Mouse (Mus musculus) embryonic fibroblast, embryonic 13.5 days (primary cell): ENCODE measurements around the gene Bpnt1. TPM values are rescaled to one million over a fixed set of nuclear protein-coding genes. Genes with fewer than 3 reads are reported as not detected.

Experiments used
- H3K27ac ChIP-seq: 2 replicates; pipeline ENCODE4 v1.5.1; 2012; ENCODE audit warnings: low read length, control low read depth, inconsistent platforms; ENCODE audit not compliant: insufficient read depth
- H3K4me1 ChIP-seq: 2 replicates; pipeline ENCODE4 v1.6.1; 2011; ENCODE audit warnings: low read length; ENCODE audit not compliant: control insufficient read depth, insufficient read depth
- H3K4me3 ChIP-seq: 2 replicates; pipeline ENCODE4 v1.5.1; 2011; ENCODE audit warnings: mild to moderate bottlenecking, control low read depth, low read length; ENCODE audit not compliant: insufficient read depth
- CTCF ChIP-seq: IDR thresholded peaks from 2 replicates; pipeline ENCODE4 v1.5.1; 2011; ENCODE audit warnings: mild to moderate bottlenecking, control low read depth, low read length, moderate library complexity, borderline replicate concordance; ENCODE audit not compliant: insufficient read depth
- POLR2A ChIP-seq: IDR thresholded peaks from 2 replicates; pipeline ENCODE4 v1.6.1; 2011; ENCODE audit warnings: low read depth, mild to moderate bottlenecking, control low read depth, low read length, moderate library complexity
- polyA plus RNA-seq: library from polyadenylated mRNA; stranded (reverse); fragments of >200 nt; gene quantifications from 2 replicates; pipeline ENCODE4 v1.2.4, GENCODE M21; 2011; ENCODE audit warnings: low read depth; ENCODE audit not compliant: missing spikeins, insufficient read length

The Bpnt1 gene
- polyA plus RNA-seq, 1 experiment, result 23.2 TPM

DNA sequence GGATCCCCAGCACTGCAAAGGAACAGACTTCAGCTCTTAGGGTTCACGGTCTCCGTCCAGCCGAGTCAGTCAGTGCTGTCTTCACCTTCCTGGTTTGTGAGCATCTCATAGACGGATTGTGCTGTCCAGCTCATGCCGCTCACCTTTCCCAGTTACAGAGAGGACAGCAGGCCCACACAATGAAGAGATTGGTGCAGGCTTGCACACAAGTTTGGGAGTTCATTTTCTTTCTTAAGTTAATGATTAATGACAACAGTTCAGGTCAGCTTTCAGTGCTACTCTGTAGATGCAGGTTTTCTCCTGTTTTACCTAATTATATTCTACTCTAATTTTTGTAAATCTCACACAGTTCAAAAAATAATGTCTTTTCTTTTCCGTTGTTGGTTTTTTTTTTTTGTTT is 38.0 kb downstream of the Bpnt1 start:
- Histone ChIP-seq H3K4me1 (peaks cover 3% of the 10 kb centered on the region; the same call in 1 of the 2 replicates), H3K27ac (no peak overlapping the region), H3K4me3 (no peak overlapping the region)
- TF ChIP-seq CTCF, result no peak
- TF ChIP-seq POLR2A, result no peak

DNA sequence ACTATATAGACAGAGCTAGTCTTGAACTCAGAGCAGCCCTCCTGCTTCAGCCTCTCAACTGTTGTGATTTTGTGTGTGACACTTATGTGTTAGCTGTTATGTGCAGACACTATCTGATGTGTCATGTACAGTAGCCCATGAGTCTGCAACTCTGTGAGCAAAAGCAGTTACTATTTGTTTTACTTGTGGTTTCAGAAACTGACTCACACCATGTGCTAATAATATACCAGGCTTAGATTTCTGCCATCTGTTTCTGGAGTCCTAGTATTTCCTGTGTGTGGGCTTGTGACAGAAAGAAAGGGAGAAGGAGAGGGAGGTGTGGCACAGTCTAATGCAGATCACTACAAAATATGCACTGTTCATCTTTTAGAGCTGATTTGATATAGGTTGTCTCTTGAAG is 44.4 kb downstream of the Bpnt1 start:
- no peak overlapping the region for H3K4me3 ChIP-seq
- 0 out of 2 replicates have a peak overlapping the region, but pooled peaks have one; percentile 2 for H3K27ac ChIP-seq
- peaks cover 6% of the 10 kb centered on the region; the same call in 1 of the 2 replicates for H3K4me1 ChIP-seq
- TF ChIP-seq POLR2A, result no peak
- TF ChIP-seq CTCF, result no peak

DNA sequence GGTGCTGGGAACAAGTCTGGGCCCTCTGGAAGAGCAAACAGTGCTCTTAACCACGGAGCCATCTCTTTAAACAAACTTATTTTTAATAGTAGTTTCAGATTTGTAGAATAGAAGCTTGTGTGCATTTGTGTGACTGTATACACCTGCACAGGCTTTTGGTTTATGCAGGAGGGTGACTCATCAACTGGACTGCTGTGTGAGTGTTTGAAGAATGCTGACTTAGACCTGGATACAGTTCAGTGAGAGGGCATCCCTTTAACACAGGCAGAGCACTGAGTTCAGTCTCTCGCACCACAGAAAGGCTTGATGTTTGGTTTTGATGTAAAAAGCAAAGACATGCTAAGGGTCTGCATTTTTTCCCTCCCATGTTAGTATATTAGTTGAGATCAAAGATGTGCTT is 45.5 kb downstream of the Bpnt1 start:
- no peak overlapping the region for H3K4me3 ChIP-seq
- peaks cover 6% of the 10 kb centered on the region; the same call in 1 of the 2 replicates for H3K4me1 ChIP-seq
- no peak overlapping the region for H3K27ac ChIP-seq
- TF ChIP-seq CTCF (no peak), POLR2A (no peak)

DNA sequence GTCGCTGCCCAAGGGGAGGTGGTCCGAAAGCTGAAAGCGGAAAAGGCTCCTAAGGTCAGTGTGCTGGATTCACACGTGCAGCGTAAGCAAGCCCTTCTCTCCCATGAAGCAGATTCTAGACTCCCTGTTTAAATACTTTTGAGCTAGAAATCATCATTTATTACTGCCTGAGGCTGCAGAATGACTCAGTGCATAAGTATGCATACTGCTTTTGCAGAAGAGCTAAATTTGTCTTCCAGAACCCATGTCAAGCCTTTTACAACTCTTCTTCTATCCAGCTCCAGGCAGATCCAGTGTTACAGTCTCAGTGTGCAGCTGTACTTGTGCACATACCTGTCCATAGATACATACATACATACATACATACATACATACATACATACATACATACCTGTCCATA is 69.7 kb downstream of the Bpnt1 start:
- TF ChIP-seq CTCF (no peak), POLR2A (no peak)
- H3K27ac ChIP-seq, result no peak overlapping the region
- peaks cover 11% of the 10 kb centered on the region for H3K4me1 ChIP-seq
- H3K4me3 ChIP-seq, result no peak overlapping the region

DNA sequence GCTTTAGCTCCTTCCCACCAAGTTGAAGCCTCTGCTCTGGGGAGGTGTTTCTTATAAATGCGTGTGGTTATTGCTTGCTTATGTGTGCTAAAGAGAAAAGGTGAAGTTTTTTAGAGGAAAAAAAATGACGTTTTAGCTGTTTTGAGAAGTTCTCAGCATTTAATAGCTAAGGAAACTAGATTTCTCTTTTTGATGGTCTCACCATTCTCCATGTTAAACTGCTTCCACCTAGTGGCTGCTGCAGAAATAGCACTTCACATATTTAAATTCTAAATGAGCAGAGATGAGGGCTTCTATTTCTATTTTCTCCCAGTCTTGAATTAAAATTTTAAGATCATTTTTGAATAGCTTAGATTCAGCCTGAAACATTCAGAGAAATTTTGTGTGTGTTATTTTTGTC is 72.1 kb downstream of the Bpnt1 start:
- no peak overlapping the region for H3K4me3 ChIP-seq
- peaks cover 11% of the 10 kb centered on the region for H3K4me1 ChIP-seq
- TF ChIP-seq POLR2A, result no peak
- TF ChIP-seq CTCF, result no peak
- no peak overlapping the region for H3K27ac ChIP-seq

DNA sequence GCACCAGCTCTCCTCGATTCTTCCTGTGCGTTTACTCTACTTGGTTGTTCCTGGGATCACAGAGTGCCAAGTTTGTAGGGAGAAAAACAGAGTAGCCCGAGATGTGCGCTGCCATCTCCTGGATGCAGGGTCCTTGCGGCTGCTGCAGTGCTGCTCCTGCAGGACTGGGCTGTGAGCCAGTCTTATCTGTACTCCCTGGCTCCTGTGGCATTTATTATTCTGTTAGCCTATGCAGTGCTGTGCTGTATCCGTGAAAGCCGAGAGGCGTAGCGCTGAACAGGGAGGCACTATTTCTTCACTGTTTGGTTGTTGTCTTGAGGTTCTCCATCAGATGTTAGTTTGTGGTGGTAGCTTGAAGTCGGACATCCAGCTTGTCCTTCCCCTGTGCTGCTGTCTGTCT is 74.0 kb downstream of the Bpnt1 start:
- Histone ChIP-seq H3K27ac (no peak overlapping the region), H3K4me3 (no peak overlapping the region), H3K4me1 (peaks cover 7% of the 10 kb centered on the region)
- TF ChIP-seq POLR2A (no peak), CTCF (no peak)

Other genes starting within 250 kb of the Bpnt1 start
- 42.4 and 49.5 TPM in 2 replicates for gene Rab3gap2, start 128.0 kb upstream of the Bpnt1 start, polyA plus RNA-seq
- 42.9 and 48.4 TPM in 2 replicates for gene Iars2, start 2.8 kb upstream of the Bpnt1 start, polyA plus RNA-seq
- gene Eprs, start 30.9 kb downstream of the Bpnt1 start, polyA plus RNA-seq, result 223 and 275 TPM in 2 replicates
- gene Slc30a10, start 122.7 kb downstream of the Bpnt1 start, polyA plus RNA-seq, result not detected in 2 replicates